Mouse (Mus musculus): ENCODE measurements around the gene Rnf121.
A peak's percentile ranks its signal among the peaks of the same experiment; 100 is the strongest.

Gene Rnf121

GRCm38 (mm10) chr7:101998194-101998927, 66.9 kb downstream of the Rnf121 start:
- peak; percentile 81 to 82 for DNase-seq

- DNase-seq, result no peak
Observed at GRCm38 (mm10) chr7:101994241-101994640, 71.0 kb downstream of the Rnf121 start.

GRCm38 (mm10) chr7:101985081-101985480, 80.2 kb downstream of the Rnf121 start:
- DNase-seq, result no peak

- DNase-seq, result no peak
Observed at GRCm38 (mm10) chr7:101982735-101983134, 82.5 kb downstream of the Rnf121 start.

GRCm38 (mm10) chr7:101974505-101974904, 90.8 kb downstream of the Rnf121 start:
- peak; percentile 47 to 53 for DNase-seq

GRCm38 (mm10) chr7:101973730-101974129, 91.5 kb downstream of the Rnf121 start:
- DNase-seq, result no peak

GRCm38 (mm10) chr7:101971721-101972120, 93.5 kb downstream of the Rnf121 start:
- DNase-seq, result no peak

- DNase-seq, result peak; percentile 86 to 90
Observed at GRCm38 (mm10) chr7:101970821-101971461, 94.3 kb downstream of the Rnf121 start.

- peak; percentile 92 to 94 for DNase-seq
Observed at GRCm38 (mm10) chr7:101970429-101970775, 94.9 kb downstream of the Rnf121 start.

- DNase-seq, result peak; percentile 85
Observed at GRCm38 (mm10) chr7:101969694-101970428, 95.4 kb downstream of the Rnf121 start.

All from lung, adult 18-20 months (tissue).